Mouse (Mus musculus) hindbrain, embryonic 13.5 days (tissue): ENCODE measurements around the gene Hs3st2. TPM values are rescaled to one million over a fixed set of nuclear protein-coding genes. Genes with fewer than 3 reads are reported as not detected.

Experiments used
- ATAC-seq: fragments of 200-750 bp; cut with Nextera tagmentation; 2 replicates; pipeline ENCODE4 v1.8.0; 2017; ENCODE audit warnings: moderate TSS enrichment; ENCODE audit not compliant: low FRiP score
- H3K27ac ChIP-seq: fragments of 300-500 bp; sonication (generic); 2 replicates; pipeline ENCODE4 v1.5.1; 2015; ENCODE audit warnings: inconsistent platforms, mild to moderate bottlenecking, moderate library complexity
- H3K27me3 ChIP-seq: fragments of 300-500 bp; sonication (generic); 2 replicates; pipeline ENCODE4 v1.6.1; 2015; ENCODE audit warnings: mild to moderate bottlenecking, inconsistent platforms
- H3K36me3 ChIP-seq: fragments of 300-500 bp; sonication (generic); 2 replicates; pipeline ENCODE4 v1.6.1; 2015; ENCODE audit warnings: mild to moderate bottlenecking, inconsistent platforms
- H3K4me1 ChIP-seq: fragments of 300-500 bp; sonication (generic); replicated peaks from 2 replicates; pipeline ENCODE4 v1.6.1; 2015; ENCODE audit warnings: inconsistent platforms
- H3K4me2 ChIP-seq: fragments of 300-500 bp; sonication (generic); 2 replicates; pipeline ENCODE4 v1.6.1; 2015; ENCODE audit warnings: inconsistent platforms, mild to moderate bottlenecking, moderate library complexity
- H3K4me3 ChIP-seq: fragments of 300-500 bp; sonication (generic); 2 replicates; pipeline ENCODE4 v1.5.1; 2015; ENCODE audit warnings: mild to moderate bottlenecking, inconsistent platforms
- H3K9ac ChIP-seq: fragments of 300-500 bp; sonication (generic); 2 replicates; pipeline ENCODE4 v1.6.1; 2015; ENCODE audit warnings: mild to moderate bottlenecking, inconsistent platforms
- H3K9me3 ChIP-seq: fragments of 300-500 bp; sonication (generic); 2 replicates; pipeline ENCODE4 v1.6.1; 2016; ENCODE audit warnings: inconsistent platforms
- WGBS: fragments of 180-500 bp; shearing (Covaris S2); methylation state at CpG from one replicate; pipeline ENCODE4 v1.1.7; 2015; 5-methylcytosine and 5-hydroxymethylcytosine counted together
- polyA plus RNA-seq: library from polyadenylated mRNA; unstranded; fragments of >200 nt; fragmentation: Nextera tagmentation; extraction: Ambion mirVana; gene quantifications from 2 replicates; pipeline ENCODE4 v1.2.1, GENCODE M21; 2015

Gene Hs3st2
- polyA plus RNA-seq, 1 experiment from 2014 or later = 10.2 TPM

DNA sequence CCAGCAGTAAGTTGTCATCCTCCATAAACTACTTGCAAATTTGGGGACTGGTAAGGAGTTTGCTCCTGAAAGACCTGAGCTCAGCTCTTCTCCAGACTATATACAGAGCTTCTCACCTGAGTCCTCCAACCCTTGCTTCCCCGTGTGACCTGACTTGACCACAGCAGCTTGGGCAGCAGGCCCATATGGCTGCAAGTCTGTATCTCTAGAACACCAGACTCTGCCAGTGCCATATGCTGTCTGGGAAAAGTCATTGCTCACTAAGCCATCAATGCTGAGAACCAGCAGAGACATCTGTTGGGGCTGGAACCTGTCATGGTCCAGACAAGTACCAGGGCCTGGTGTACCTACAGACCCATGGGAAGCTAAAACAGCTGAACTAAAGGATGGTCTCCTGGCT, 73.5 kb downstream of the Hs3st2 start:
- H3K36me3 ChIP-seq = no peaks in the 10 kb centered on the region
- H3K4me1 ChIP-seq = no peaks in the 10 kb centered on the region
- ATAC-seq = no peak
- no peak overlapping the region for H3K9ac ChIP-seq
- H3K4me2 ChIP-seq = no peak overlapping the region
- H3K9me3 ChIP-seq = no peaks in the 10 kb centered on the region
- H3K27me3 ChIP-seq = no peaks in the 10 kb centered on the region
- H3K27ac ChIP-seq = no peak overlapping the region
- WGBS = 74% methylated on average over 1 of the region's 1 CpGs
- H3K4me3 ChIP-seq = no peak overlapping the region

DNA sequence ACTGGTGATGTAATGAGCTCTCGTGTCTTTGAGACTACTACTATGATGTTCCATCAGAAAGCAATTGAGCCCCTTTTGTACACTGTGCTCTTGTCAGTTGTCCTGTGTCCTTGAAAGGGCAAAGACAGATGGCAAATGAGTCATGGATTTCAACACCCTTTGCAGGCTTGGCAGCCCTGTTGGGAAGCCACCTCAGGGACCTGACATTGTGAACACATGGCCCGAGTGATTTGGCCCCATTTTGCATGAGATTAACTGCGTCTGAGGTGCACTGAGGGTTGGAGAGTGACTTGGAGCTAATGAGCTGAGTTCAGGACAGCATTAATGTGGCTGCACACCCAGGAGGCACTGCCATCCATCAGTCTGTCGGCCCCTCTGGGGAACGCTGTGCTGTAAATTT, 74.7 kb downstream of the Hs3st2 start:
- Histone ChIP-seq H3K4me2 (no peak overlapping the region), H3K9ac (no peak overlapping the region), H3K27ac (no peak overlapping the region), H3K4me1 (no peaks in the 10 kb centered on the region), H3K9me3 (no peaks in the 10 kb centered on the region), H3K36me3 (no peaks in the 10 kb centered on the region), H3K4me3 (no peak overlapping the region), H3K27me3 (no peaks in the 10 kb centered on the region)
- 63% methylated on average over 5 of the region's 5 CpGs for WGBS
- no peak for ATAC-seq

DNA sequence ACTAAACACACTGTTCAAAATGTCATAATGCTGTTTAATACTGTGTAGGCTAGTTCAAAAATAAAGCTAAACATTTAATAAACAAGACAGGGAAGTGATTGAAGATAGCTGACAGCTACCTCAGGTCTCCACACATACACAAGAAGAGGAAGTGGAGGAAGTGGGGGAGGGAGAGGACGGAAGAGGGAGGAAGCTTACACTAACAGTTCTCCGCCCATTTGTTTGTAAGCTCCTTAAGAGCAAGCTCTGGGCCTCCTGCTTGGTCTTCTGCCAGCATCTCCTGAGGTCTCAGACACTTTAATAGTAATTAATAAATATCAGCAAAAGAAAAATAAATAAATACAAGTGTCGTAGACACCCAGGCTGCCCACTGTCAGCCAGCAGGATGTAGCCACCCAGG, 77.8 kb downstream of the Hs3st2 start:
- WGBS = 82% methylated on average over 3 of the region's 3 CpGs
- ATAC-seq = no peak
- Histone ChIP-seq H3K4me1 (no peaks in the 10 kb centered on the region), H3K27me3 (no peaks in the 10 kb centered on the region), H3K9ac (no peak overlapping the region), H3K27ac (no peak overlapping the region), H3K9me3 (no peaks in the 10 kb centered on the region), H3K36me3 (no peaks in the 10 kb centered on the region), H3K4me2 (no peak overlapping the region), H3K4me3 (no peak overlapping the region)

DNA sequence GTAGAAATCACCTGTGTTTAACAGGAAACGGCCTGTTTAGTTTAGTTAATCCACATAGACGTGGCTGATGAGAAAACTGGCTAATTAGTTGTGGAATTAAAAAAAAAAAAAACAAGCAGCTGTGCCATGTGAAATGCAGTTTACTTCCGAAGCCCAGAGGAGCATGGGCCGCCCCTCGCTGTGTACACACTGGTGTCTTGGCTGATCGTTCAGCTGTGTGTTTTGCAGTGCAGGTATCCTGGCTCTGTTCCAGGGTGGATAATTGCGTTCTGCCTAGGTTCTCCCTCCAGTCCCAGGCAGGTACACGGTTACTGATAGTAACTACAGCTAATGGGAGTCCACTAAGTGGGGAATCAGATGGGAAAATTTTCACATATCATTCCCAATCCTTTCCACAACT, 86.6 kb downstream of the Hs3st2 start:
- Histone ChIP-seq H3K36me3 (no peaks in the 10 kb centered on the region), H3K27me3 (no peaks in the 10 kb centered on the region), H3K4me3 (no peak overlapping the region), H3K27ac (no peak overlapping the region), H3K9me3 (no peaks in the 10 kb centered on the region), H3K4me2 (no peak overlapping the region), H3K9ac (no peak overlapping the region), H3K4me1 (no peaks in the 10 kb centered on the region)
- ATAC-seq = no peak
- WGBS = 58% methylated on average over 8 of the region's 8 CpGs

DNA sequence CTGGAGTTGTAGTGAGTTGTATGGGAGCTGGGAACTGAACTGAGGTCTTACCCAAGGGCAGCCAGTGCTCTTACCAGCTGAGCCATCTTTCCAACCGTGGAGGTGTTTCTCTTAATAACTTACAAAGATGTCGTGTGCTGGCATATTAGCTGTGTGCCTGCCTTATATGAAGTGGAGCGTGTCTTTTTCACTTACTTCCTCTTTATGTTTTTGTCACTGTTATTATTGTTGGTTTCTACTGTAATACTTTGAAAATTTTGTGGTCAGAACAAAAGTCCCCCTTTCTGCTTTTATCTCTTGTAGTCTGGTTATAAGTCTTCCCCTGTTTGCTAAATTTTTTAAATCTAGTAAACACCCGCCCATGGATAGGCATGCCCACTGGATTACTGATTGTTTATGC, 88.4 kb downstream of the Hs3st2 start:
- Histone ChIP-seq H3K27me3 (no peaks in the 10 kb centered on the region), H3K9ac (no peak overlapping the region), H3K36me3 (no peaks in the 10 kb centered on the region), H3K4me2 (no peak overlapping the region), H3K9me3 (no peaks in the 10 kb centered on the region), H3K4me1 (no peaks in the 10 kb centered on the region), H3K4me3 (no peak overlapping the region), H3K27ac (no peak overlapping the region)
- no peak for ATAC-seq
- 82% methylated on average over 4 of the region's 4 CpGs for WGBS

DNA sequence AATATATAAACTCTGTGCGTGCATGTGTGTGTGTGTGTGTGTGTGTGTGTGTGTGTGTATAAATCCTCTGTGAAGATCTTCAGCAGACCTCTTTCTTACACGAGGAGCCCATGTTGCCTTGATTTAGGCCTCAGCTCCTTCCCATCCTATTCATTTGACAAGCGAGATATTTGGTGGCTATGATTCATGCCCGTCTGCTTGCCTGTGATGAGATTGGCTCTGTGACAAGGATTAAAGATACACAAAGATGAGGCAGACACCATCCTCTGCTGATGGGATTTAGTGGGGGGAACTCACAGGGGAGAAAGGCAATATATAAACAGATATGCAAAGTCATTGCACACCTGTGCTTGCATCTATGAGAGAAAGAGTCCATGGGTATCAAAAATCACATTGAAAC, 92.9 kb downstream of the Hs3st2 start:
- no peaks in the 10 kb centered on the region for H3K36me3 ChIP-seq
- no peak overlapping the region for H3K4me2 ChIP-seq
- no peak overlapping the region for H3K4me3 ChIP-seq
- no peaks in the 10 kb centered on the region for H3K4me1 ChIP-seq
- no peak for ATAC-seq
- H3K27ac ChIP-seq = no peak overlapping the region
- H3K9me3 ChIP-seq = no peaks in the 10 kb centered on the region
- no peak overlapping the region for H3K9ac ChIP-seq
- 79% methylated on average over 4 of the region's 4 CpGs for WGBS
- no peaks in the 10 kb centered on the region for H3K27me3 ChIP-seq

DNA sequence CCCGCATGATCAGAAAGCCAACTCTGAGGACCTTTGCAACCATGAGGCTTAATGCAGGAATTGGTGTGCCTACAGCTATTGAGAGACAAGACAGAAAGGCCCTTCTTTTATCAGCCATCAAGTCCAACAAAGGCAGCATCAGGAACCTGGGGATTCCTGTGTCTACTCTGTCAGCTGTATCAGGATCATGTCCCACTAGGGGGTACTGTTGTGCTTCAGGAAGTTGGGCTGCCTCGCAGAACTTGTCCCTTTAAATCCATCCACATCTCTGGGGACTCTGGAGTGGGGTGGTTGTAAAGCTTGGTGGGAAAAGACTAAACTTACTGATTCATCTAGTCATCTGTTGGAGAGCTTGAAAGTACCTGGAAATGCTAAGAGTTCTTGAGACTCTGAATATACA, 93.6 kb downstream of the Hs3st2 start:
- H3K36me3 ChIP-seq = no peaks in the 10 kb centered on the region
- no peak overlapping the region for H3K9ac ChIP-seq
- H3K27me3 ChIP-seq = no peaks in the 10 kb centered on the region
- H3K4me3 ChIP-seq = no peak overlapping the region
- no peak overlapping the region for H3K4me2 ChIP-seq
- 68% methylated on average over 2 of the region's 2 CpGs for WGBS
- H3K4me1 ChIP-seq = no peaks in the 10 kb centered on the region
- ATAC-seq = no peak
- no peak overlapping the region for H3K27ac ChIP-seq
- H3K9me3 ChIP-seq = no peaks in the 10 kb centered on the region

DNA sequence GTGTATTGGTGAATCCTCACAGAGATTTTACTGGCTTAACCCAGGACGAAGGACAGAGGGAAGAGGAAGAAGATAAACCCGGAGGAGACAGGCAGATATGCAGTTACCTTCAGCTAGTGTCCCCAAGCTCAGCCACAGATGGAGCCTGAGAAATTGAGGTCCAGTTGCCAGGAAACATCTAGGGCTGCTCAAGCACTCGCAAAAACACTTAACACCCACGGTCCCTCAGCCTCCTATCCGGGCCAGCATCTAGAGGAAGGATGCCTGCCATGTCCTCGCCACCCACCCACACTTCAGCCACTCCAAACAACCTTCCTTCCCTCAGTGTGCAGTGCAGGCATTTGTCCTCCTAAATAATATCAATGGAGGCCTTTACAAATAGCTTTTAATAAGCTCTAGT, 95.6 kb downstream of the Hs3st2 start:
- peaks cover 6% of the 10 kb centered on the region for H3K4me1 ChIP-seq
- no peaks in the 10 kb centered on the region for H3K27me3 ChIP-seq
- WGBS = 70% methylated on average over 6 of the region's 6 CpGs
- no peak overlapping the region for H3K4me3 ChIP-seq
- ATAC-seq = no peak
- H3K9me3 ChIP-seq = no peaks in the 10 kb centered on the region
- no peaks in the 10 kb centered on the region for H3K36me3 ChIP-seq
- no peak overlapping the region for H3K4me2 ChIP-seq
- H3K9ac ChIP-seq = no peak overlapping the region
- no peak overlapping the region for H3K27ac ChIP-seq

DNA sequence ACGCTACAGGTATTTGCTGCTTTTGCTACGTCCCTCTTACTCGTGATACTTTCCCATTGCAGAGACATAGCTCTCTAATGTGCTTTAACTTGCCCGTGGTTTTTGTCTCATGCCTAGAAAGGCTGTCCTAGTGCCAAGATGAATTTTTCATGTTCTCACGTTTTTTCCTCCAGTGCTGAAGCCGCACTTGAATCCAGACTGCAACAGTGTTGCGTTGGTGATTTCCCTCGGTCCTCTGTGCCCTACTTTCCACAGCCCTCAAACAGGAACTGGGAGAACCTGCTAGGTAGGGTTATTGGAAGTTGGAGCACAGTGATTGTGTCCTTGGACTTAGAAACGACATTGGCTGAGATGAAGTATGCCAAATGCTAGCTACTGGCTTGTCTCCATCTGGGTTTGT, 97.7 kb downstream of the Hs3st2 start:
- H3K4me3 ChIP-seq = no peak overlapping the region
- no peak for ATAC-seq

DNA sequence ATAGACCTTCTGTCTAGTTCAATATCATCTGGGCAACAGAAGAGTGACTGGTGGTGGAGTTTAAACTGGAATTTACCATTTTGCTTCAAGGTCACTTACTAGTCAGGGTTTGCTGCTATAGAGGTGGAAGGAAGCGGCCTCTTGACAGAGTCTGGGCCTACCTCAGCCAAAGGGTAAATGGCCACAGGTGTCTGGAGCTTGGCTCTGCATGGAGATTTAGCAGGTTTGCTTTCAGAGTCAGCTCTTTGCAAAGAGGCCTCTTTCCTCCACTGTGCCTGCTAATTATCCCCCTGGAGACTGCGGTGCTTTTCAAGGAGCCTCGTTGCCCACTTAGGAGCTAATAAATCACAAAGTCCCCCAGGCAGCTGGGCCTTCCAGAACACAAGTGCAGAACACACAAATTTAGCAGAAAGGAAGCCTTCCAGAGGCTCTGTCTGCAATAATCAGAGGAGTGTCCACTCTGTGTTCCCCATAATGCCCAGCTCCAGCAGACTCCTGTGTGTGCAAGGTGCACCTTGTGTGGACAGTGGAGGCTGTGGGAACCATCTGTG, 99.9 kb downstream of the Hs3st2 start:
- Histone ChIP-seq H3K4me1 (peaks cover 6% of the 10 kb centered on the region), H3K36me3 (no peaks in the 10 kb centered on the region), H3K27ac (no peak overlapping the region), H3K9ac (no peak overlapping the region), H3K27me3 (no peaks in the 10 kb centered on the region), H3K4me2 (no peak overlapping the region), H3K9me3 (no peaks in the 10 kb centered on the region), H3K4me3 (no peak overlapping the region)
- 54% methylated on average over 3 of the region's 3 CpGs for WGBS
- no peak for ATAC-seq

More for the DNA sequence above, 97.7 kb downstream of the Hs3st2 start:
- no peak overlapping the region for H3K27ac ChIP-seq
- 88% methylated on average over 9 of the region's 9 CpGs for WGBS
- peaks cover 6% of the 10 kb centered on the region for H3K4me1 ChIP-seq
- H3K4me2 ChIP-seq = no peak overlapping the region
- H3K9me3 ChIP-seq = no peaks in the 10 kb centered on the region
- no peak overlapping the region for H3K9ac ChIP-seq
- no peaks in the 10 kb centered on the region for H3K27me3 ChIP-seq
- H3K36me3 ChIP-seq = no peaks in the 10 kb centered on the region

DNA sequence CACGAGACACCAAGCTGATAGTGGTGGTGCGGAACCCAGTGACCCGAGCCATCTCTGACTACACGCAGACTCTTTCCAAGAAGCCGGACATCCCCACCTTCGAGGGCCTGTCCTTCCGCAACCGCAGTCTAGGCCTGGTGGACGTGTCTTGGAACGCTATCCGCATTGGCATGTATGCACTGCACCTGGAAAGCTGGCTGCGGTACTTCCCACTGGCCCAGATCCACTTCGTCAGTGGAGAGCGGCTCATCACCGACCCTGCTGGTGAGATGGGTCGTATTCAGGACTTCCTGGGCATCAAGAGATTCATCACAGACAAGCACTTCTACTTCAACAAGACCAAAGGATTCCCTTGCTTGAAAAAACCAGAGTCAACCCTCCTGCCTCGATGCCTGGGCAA, 108.9 kb downstream of the Hs3st2 start:
- ATAC-seq = no peak
- Histone ChIP-seq H3K9ac (no peak overlapping the region), H3K4me3 (no peak overlapping the region), H3K4me2 (no peak overlapping the region), H3K27ac (no peak overlapping the region), H3K27me3 (no peaks in the 10 kb centered on the region), H3K36me3 (no peaks in the 10 kb centered on the region), H3K9me3 (no peaks in the 10 kb centered on the region), H3K4me1 (no peaks in the 10 kb centered on the region)
- 94% methylated on average over 17 of the region's 17 CpGs for WGBS

DNA sequence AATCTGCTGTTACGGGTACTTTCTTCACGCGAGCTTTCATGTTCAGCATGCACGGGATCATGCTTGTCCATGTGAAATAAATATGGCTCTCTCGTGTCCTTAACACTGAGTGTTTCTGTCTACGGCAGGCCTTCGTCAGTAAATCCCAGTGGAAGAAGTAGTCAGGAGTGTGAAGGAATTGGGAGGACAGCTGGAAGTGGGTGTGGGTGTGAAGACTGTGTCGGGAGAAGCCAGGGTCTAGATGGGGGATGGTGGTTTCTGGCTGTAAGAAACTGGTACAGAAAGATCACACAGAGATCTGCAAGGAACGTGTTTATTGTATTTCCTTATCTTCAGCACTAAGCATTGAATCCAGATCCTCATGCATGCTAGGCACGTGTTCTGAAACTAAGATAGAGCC, 110.0 kb downstream of the Hs3st2 start:
- H3K9ac ChIP-seq = no peak overlapping the region
- no peaks in the 10 kb centered on the region for H3K4me1 ChIP-seq
- no peaks in the 10 kb centered on the region for H3K36me3 ChIP-seq
- 82% methylated on average over 10 of the region's 10 CpGs for WGBS
- no peak overlapping the region for H3K4me3 ChIP-seq
- H3K4me2 ChIP-seq = no peak overlapping the region
- no peak for ATAC-seq
- H3K9me3 ChIP-seq = no peaks in the 10 kb centered on the region
- H3K27me3 ChIP-seq = no peaks in the 10 kb centered on the region
- H3K27ac ChIP-seq = no peak overlapping the region

DNA sequence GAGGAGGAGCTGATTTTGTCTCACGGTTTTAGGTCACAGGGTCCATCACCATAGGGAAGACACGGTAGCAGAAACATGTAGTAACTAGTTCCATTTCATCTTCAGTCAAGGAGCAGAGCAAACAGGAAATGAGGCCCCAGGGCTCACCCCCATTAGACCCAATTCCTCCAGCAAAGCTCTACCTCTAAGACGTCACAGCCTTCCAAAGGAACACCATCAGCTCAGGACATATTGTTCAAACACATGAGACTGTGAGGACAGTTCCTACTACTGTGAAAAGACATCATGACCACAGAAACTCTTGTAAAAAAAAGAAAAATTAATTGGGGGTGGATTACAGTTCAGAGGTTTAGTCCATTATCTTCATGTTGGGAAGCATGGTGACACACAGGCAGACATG, 125.1 kb downstream of the Hs3st2 start:
- H3K27me3 ChIP-seq = no peaks in the 10 kb centered on the region
- no peaks in the 10 kb centered on the region for H3K36me3 ChIP-seq
- no peak overlapping the region for H3K4me3 ChIP-seq
- no peaks in the 10 kb centered on the region for H3K9me3 ChIP-seq
- no peak overlapping the region for H3K4me2 ChIP-seq
- H3K9ac ChIP-seq = no peak overlapping the region
- WGBS = 64% methylated on average over 3 of the region's 3 CpGs
- peak overlapping the region; percentile 58; the same call in 1 of the 2 replicates for H3K27ac ChIP-seq
- no peak for ATAC-seq
- H3K4me1 ChIP-seq = no peaks in the 10 kb centered on the region
